In the genomic region with DNA sequence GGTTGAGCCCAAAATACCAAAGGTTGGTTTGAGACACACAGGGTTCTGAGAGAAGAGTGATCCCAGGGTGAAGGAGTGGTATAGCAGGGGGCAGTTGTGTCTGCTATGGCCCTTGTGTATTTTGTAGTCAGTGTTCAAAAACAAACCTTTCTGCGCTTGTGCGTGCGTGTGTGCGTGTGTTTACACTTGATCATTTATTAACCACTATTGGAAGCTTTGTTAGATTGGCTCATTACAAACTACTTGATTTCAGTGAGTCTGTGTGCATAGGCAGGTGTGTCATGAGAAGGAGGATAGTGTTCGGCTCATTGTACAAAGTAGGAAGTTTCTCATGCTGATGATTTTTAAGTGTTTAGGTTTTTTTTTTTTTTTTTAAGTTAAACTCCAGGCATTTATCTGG, we compare ENCODE assay signal across 15 mouse cellular contexts.
"Had no signal": no experiment of that assay in that cellular context is flagged by ENCODE, and none has a peak within 500 bp of the region (broad histone marks: within the 10 kb centered on the region; RNA-seq: fewer than 3 reads in every experiment).

No protein-coding gene starts in this region.

- H3K4me2 ChIP-seq: limb, embryonic 12.5 days; limb, embryonic 15.5 days; liver, embryonic 15.5 days; lung, embryonic 14.5 days; midbrain, embryonic 11.5 days had no signal

- H3K27me3 ChIP-seq: limb, embryonic 12.5 days; limb, embryonic 15.5 days; liver, embryonic 15.5 days had no signal

- H3K9ac ChIP-seq: limb, embryonic 12.5 days; limb, embryonic 15.5 days; liver, embryonic 15.5 days; lung, embryonic 14.5 days had no signal

- H3K9me3 ChIP-seq: limb, embryonic 12.5 days; limb, embryonic 15.5 days; liver, embryonic 15.5 days had no signal

- H3K27ac ChIP-seq: hindbrain, postnatal 0 days; limb, embryonic 12.5 days; limb, embryonic 15.5 days; liver, embryonic 15.5 days had no signal

- H3K4me3 ChIP-seq: limb, embryonic 12.5 days; limb, embryonic 15.5 days; liver, embryonic 15.5 days had no signal

- DNase-seq: kidney, adult 18-20 months; kidney, adult 9 months; kidney, postnatal 25 days; left cerebral cortex, postnatal 4 days; lung, embryonic 14.5 days; lung, postnatal 10 days; lung, postnatal 4 days; midbrain, embryonic 14.5 days; thymus, adult 18-20 months; thymus, postnatal 36 days had no signal

- ATAC-seq: hindbrain, postnatal 0 days had no signal
